Mouse (Mus musculus) lung, embryonic 16.5 days (tissue): Measurements from ENCODE around the gene Slc7a7. TPM values are rescaled to one million over a fixed set of nuclear protein-coding genes. Genes with fewer than 3 reads are reported as not detected.

Experiments used
- ATAC-seq: fragments of 200-750 bp; cut with Nextera tagmentation; 2 replicates; pipeline ENCODE4 v1.8.0; 2017; ENCODE audit warnings: low read depth, mild to moderate bottlenecking, moderate library complexity
- H3K27ac ChIP-seq: fragments of 300-500 bp; sonication (generic); 2 replicates; pipeline ENCODE4 v1.5.1; 2014; ENCODE audit warnings: mild to moderate bottlenecking, control low read depth, low read length
- H3K27me3 ChIP-seq: fragments of 300-500 bp; sonication (generic); 2 replicates; pipeline ENCODE4 v1.6.1; 2014; ENCODE audit warnings: low read depth, low read length, mixed read lengths; ENCODE audit not compliant: control insufficient read depth, insufficient read depth
- H3K36me3 ChIP-seq: fragments of 300-500 bp; sonication (generic); 2 replicates; pipeline ENCODE4 v1.6.1; 2014; ENCODE audit warnings: low read length; ENCODE audit not compliant: control insufficient read depth, insufficient read depth
- H3K4me1 ChIP-seq: fragments of 300-500 bp; sonication (generic); replicated peaks from 2 replicates; pipeline ENCODE4 v1.6.1; 2014; ENCODE audit warnings: low read length, mixed read lengths; ENCODE audit not compliant: control insufficient read depth, insufficient read depth
- H3K4me2 ChIP-seq: fragments of 300-500 bp; sonication (generic); 2 replicates; pipeline ENCODE4 v1.6.1; 2014; ENCODE audit warnings: low read depth, low read length, control low read depth
- H3K4me3 ChIP-seq: fragments of 300-500 bp; sonication (generic); 2 replicates; pipeline ENCODE4 v1.5.1; 2014; ENCODE audit warnings: mild to moderate bottlenecking, low read length, control low read depth
- H3K9ac ChIP-seq: fragments of 300-500 bp; sonication (generic); 2 replicates; pipeline ENCODE4 v1.6.1; 2014; ENCODE audit warnings: low read length, control low read depth
- H3K9me3 ChIP-seq: fragments of 300-500 bp; sonication (generic); 2 replicates; pipeline ENCODE4 v1.6.1; 2016; ENCODE audit warnings: low read length; ENCODE audit not compliant: control insufficient read depth
- WGBS: fragments of 180-500 bp; shearing (Covaris S2); extraction: QIAGEN DNeasy Blood & Tissue Kit; methylation state at CpG from one replicate; pipeline ENCODE4 v1.1.7; 2014; 5-methylcytosine and 5-hydroxymethylcytosine counted together
- polyA plus RNA-seq: library from polyadenylated mRNA; unstranded; fragments of >200 nt; fragmentation: Nextera tagmentation; extraction: Ambion mirVana; gene quantifications from 2 replicates; pipeline ENCODE4 v1.2.1, GENCODE M21; 2015

Gene Slc7a7
- polyA plus RNA-seq, 1 experiment from 2014 or later: 14.2 TPM

DNA sequence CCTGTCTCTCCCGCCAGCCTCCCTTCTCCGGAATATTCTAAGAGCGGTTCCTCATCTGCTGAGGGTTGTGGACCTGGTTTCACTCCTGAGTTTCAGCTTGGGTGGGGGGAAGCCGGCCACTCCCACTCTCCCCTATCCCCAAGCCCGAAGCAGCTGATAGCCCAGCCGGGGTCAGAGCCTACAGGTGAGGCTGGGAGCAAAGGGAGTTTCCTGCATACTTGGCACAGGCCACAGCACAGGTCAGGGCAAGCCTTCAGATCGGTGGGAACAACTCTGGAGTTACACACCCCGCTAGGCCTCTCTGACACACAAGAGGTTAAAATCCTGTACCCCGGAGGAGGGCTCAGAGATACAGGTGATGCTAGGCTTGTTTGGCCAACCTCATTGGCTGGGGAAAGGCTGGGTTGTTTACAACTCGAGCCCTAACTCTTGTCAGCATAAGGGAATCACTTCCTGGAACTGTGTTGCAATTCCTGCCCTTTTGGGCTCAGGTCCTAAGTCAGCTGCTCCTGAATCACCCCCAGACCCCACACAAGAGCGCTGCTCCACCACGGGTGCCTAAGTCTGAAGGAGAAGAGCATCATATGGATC is 16.5 kb upstream of the Slc7a7 start:
- ATAC-seq: no peak
- Histone ChIP-seq H3K27ac (no peak overlapping the region; the same call in 1 of the 2 replicates), H3K36me3 (peaks cover 28% of the 10 kb centered on the region), H3K27me3 (no peaks in the 10 kb centered on the region), H3K9me3 (no peaks in the 10 kb centered on the region), H3K4me2 (peak overlapping the region; percentile 88), H3K9ac (peak overlapping the region; percentile 91), H3K4me1 (peaks cover 38% of the 10 kb centered on the region), H3K4me3 (peak overlapping the region; percentile 89)
- 40% methylated on average over 12 of the region's 12 CpGs for WGBS

DNA sequence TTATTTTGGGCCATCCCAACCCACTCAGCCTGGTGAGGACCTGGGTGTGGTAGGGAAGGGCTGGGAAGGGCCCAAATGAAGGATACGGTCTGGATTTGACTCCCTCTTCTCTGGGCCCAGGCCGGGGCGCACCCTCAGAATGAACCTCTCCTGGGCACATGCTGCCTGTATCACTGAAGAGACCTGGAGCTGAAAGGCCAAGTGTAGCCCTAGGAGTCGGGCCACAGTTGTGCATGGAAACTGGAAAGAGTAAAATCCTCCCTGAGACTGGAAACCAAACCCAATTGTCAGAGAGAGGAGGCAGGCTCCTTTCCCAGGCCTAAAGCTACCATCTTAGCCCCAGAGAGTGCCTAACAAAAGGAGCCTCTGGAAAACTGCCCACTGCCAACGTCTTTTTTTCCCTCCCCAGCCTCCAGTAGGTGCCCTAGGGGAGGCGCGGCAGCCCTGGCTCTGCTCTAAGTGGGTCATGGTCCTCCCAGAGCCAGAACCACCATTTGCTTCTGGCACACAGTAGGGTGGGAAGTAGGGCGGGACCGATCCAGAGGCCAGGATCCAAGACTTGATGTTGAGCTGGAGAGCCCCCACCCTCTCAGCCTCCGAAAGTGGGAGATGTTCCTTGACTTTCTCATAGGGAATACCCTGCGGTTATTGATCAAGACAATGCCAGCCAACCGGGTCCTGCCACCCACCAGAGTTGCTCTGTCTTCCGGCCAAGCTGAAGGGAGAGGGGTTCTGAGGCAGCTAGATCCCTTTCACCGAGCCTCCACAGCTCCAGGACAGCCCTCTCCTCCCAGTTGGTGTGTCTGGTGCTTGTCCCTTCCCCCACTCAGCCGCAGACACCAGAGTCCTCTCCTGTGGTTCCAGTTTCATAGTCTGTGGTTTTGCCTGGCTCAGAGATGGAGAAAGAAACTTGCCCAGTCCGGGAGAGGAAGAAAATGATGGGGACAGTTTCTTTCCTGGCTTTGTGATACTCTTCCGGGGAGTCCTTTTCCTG is 15.6 kb upstream of the Slc7a7 start:
- no peaks in the 10 kb centered on the region for H3K9me3 ChIP-seq
- no peaks in the 10 kb centered on the region for H3K27me3 ChIP-seq
- peak overlapping the region; percentile 91 for H3K9ac ChIP-seq
- ATAC-seq: 0 out of 2 replicates have a peak, but pooled peaks have one; percentile 13
- H3K36me3 ChIP-seq: peaks cover 20% of the 10 kb centered on the region
- peak overlapping the region; percentile 89 for H3K4me3 ChIP-seq
- H3K4me2 ChIP-seq: peak overlapping the region; percentile 88
- peak overlapping the region; percentile 99 for H3K27ac ChIP-seq
- peaks cover 45% of the 10 kb centered on the region for H3K4me1 ChIP-seq
- WGBS: 16% methylated on average over 17 of the region's 17 CpGs

DNA sequence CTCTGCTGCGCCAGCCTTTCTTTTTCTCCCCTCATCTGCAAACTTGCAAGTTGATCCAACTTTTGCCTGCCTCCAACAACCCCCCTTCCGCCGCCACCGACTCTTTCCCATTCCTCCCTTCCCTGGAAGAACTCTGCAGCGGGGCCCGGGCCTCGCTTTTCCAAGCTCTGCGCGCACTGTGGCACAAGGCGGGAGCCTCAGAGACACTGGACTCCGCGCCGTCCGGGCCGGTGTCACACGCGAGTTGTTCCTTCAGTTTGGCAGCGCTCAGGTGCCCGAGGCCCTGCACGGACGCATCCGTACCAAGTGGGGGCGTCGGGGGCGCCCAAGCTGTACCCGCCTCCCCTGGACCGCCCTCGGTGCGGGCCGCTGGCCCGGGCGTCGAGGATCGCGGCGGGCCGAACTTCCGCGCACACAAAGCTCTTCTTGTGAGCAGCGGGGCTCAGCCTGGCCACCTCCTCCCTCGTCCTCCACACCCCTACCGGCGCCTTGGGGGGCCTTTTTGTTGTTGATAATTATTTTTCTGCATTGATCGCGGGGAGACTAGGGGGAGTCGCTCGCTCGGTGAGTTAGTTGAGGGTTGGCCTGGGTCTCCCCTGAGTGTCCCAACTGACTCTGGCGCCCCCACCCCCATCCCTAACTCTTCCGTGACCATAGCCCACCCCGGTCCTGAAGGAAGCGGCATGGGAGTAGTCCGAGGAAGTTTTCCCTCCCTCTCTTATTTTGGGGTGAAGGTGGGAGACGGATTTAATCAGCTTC is 14.7 kb upstream of the Slc7a7 start:
- peak overlapping the region; percentile 89 for H3K4me3 ChIP-seq
- H3K9ac ChIP-seq: peak overlapping the region; percentile 91
- H3K36me3 ChIP-seq: peaks cover 14% of the 10 kb centered on the region
- no peaks in the 10 kb centered on the region for H3K27me3 ChIP-seq
- peak; percentile 24; the same call in 1 of the 2 replicates for ATAC-seq
- H3K27ac ChIP-seq: peak overlapping the region; percentile 99
- H3K4me1 ChIP-seq: peaks cover 53% of the 10 kb centered on the region
- peak overlapping the region; percentile 88 for H3K4me2 ChIP-seq
- H3K9me3 ChIP-seq: no peaks in the 10 kb centered on the region
- WGBS: under 1% methylated on average over 53 of the region's 54 CpGs

DNA sequence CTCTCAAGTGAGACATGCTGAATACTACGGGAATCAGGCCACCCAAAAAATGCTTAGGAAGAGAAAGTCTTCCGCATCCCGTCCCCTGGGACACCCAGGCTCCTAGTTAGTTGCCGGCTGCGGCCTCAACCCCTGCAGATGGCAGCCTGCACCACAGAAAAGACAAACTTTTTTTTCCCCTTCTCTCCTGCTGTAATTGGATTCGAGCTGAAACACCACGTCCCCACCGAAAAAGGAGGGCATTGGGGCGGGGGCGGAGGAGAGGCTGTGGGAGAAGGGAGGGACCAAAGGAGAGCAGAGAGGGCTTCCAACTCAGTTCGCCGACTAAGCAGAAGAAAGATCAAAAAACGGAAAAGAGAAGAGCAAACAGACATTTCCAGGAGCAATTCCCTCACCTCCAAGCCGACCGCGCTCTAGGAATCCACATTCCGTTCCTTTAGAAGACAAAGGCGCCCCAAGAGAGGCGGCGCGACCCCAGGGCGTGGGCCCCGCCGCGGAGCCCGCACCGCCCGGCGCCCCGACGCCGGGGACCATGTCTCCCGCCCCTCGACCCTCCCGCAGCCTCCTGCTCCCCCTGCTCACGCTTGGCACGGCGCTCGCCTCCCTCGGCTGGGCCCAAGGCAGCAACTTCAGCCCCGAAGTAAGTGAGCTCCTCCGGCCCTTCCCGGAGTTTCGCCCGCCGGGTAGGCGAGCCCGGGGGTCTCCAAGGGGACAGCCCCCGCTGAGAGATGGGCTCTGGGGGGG is 13.9 kb upstream of the Slc7a7 start, which contains the start of gene Mmp14:
TSS of gene Mmp14 (plus strand) at position 279 of the 744 bp plus-strand sequence.
- Histone ChIP-seq H3K27me3 (no peaks in the 10 kb centered on the region), H3K4me1 (peaks cover 53% of the 10 kb centered on the region)
- ATAC-seq: peak; percentile 73

DNA sequence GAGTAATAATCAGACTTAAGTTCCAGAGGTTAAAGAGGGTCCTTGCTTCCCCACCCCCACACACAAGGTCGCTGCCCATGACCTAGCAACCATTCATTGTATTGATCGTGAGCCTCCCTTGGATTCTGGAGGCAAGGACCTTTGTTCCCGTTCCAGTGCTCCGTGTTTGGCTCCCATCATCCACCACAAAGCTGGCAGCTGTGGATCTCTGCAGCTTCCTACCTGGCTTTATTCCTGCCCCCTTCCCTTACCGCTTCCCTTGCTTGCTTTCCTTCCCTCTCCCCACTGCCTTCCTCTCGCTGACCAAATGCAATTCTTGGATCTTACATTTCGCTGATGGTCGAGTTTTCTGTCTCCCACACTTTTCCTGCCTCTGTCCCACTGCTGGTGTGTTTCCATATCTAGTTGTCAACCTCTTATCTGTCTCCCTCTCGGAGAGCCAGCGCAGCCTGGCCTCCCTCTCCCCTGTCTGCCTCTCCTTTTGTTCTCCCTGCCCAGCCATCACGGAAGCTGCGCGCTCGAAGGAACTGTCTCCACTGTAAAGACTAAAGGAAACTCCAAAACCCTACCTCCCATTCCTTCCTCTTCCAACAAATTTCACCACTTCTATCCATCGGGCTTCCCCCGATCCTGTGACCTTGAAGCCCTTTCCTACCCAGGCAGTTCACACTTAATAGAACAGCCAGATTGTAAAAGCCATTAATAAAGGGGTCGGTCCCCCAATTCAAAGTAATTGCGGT is 13.0 kb upstream of the Slc7a7 start:
- H3K4me2 ChIP-seq: peak overlapping the region; percentile 88
- H3K9ac ChIP-seq: peak overlapping the region; percentile 91
- no peaks in the 10 kb centered on the region for H3K27me3 ChIP-seq
- WGBS: 7% methylated on average over 18 of the region's 18 CpGs
- ATAC-seq: no peak
- H3K9me3 ChIP-seq: no peaks in the 10 kb centered on the region
- peak overlapping the region; percentile 99 for H3K27ac ChIP-seq
- peaks cover under 1% of the 10 kb centered on the region for H3K36me3 ChIP-seq
- H3K4me3 ChIP-seq: peak overlapping the region; percentile 89
- peaks cover 57% of the 10 kb centered on the region for H3K4me1 ChIP-seq

More for the DNA sequence above, 13.9 kb upstream of the Slc7a7 start, which contains the start of gene Mmp14:
- Histone ChIP-seq H3K4me2 (peak within 1 kb of the TSS; percentile 88), H3K27ac (peak within 1 kb of the TSS; percentile 99), H3K36me3 (peaks cover 8% of the 10 kb centered on the region), H3K9me3 (no peaks in the 10 kb centered on the region), H3K4me3 (peak within 1 kb of the TSS; percentile 89), H3K9ac (peak within 1 kb of the TSS; percentile 91)
- under 1% methylated on average over 38 of the region's 49 CpGs for WGBS

DNA sequence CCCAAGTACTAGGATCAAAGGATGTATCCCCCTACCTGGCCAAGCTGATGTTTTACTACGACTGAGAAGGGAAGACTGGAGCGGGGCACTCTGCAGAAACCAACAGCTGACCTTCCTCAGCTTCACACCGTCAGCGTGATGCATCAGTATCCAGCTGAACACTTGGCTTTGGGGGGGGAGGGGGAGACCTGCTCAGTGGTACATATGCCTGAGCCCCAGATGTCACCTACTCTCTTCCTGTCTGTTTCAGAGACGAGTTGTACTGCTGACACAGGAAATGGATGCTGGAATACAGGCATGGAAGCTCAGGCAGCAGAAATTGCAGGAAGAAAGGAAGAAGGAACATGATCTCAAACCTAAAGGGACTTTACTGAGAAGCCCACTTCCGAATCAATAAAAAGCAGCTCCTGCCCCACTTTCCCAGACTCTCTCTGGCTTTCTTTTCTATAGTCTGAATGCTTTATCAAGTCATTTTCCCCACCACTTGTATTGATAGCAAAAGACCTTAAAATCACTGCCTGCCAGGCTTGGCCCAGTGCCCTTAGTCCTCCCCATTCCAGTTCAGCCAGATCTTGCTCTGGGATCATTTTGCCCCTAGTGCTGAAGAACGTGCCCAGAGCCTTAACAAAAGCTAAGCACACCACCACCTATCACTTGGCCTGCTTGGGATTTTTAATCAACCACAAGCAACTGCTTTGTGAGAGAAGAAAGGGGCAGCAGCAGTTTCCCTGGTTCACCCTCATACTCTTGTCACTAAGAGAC is 11.9 kb upstream of the Slc7a7 start:
- Histone ChIP-seq H3K27me3 (no peaks in the 10 kb centered on the region), H3K4me2 (peak overlapping the region; percentile 88; the same call in 1 of the 2 replicates), H3K9me3 (no peaks in the 10 kb centered on the region), H3K4me3 (no peak overlapping the region), H3K36me3 (no peaks in the 10 kb centered on the region), H3K9ac (peak overlapping the region; percentile 91), H3K4me1 (peaks cover 52% of the 10 kb centered on the region), H3K27ac (peak overlapping the region; percentile 99)
- ATAC-seq: no peak
- WGBS: 42% methylated on average over 7 of the region's 7 CpGs

DNA sequence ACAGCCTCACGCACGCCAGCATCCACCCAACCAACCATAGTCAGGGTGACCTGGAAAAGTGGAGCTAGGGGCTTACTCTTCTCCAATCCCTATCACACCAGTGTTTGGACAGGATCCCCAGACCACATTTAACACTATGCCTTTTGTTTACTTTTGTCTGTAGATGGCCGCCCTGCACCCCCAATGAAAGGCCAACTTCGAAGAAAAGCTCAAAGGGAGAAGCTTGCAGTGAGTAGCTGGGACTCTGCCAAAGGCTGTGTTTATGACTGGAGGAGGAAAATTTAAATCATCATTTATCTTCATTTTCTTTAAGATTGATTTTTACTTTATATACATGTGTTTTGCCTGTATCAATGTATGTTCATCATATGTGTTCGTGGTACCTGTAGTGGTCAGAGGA is 10.8 kb upstream of the Slc7a7 start:
- H3K27me3 ChIP-seq: no peaks in the 10 kb centered on the region
- H3K9me3 ChIP-seq: no peaks in the 10 kb centered on the region
- ATAC-seq: no peak
- WGBS: 69% methylated on average over 5 of the region's 5 CpGs
- no peak overlapping the region for H3K4me3 ChIP-seq
- H3K36me3 ChIP-seq: no peaks in the 10 kb centered on the region
- no peak overlapping the region for H3K27ac ChIP-seq
- H3K4me2 ChIP-seq: no peak overlapping the region
- peaks cover 42% of the 10 kb centered on the region for H3K4me1 ChIP-seq
- H3K9ac ChIP-seq: no peak overlapping the region
